Mouse (Mus musculus) MEL (cell line): ENCODE results near the gene Gm10447. TPM values are rescaled to one million over a fixed set of nuclear protein-coding genes. Genes with fewer than 3 reads are reported as not detected.

Experiments used
- DNase-seq: peaks from one replicate; pipeline ENCODE4 v3.0.0; 2011; ENCODE audit warnings: low read depth, low spot score
- H3K27ac ChIP-seq: 2 replicates; pipeline ENCODE4 v1.5.1; 2012; ENCODE audit warnings: low read depth, mild to moderate bottlenecking, control low read depth, low read length, moderate library complexity; ENCODE audit not compliant: control insufficient read depth
- H3K27me3 ChIP-seq, 2 experiments: fragments of 150-350 bp in 1 of 2; sonication (generic) in 1 of 2; 2 replicates each; pipeline ENCODE4 v1.6.1; 2012; ENCODE audit warnings: low read length in 2 of 2, mild to moderate bottlenecking in 2 of 2, improper control_type of control experiment in 1 of 2, moderate library complexity in 1 of 2; ENCODE audit not compliant: insufficient read depth in 2 of 2, control insufficient read depth in 1 of 2
- H3K36me3 ChIP-seq, 2 experiments: 2 replicates each; pipeline ENCODE4 v1.6.1; 2012 to 2014; ENCODE audit warnings: low read length in 2 of 2, improper control_type of control experiment in 1 of 2, inconsistent platforms in 1 of 2, mild to moderate bottlenecking in 1 of 2; ENCODE audit not compliant: insufficient read depth in 2 of 2, control insufficient read depth in 1 of 2
- H3K4me1 ChIP-seq, 2 experiments: fragments of 150-350 bp in 1 of 2; sonication (generic) in 1 of 2; 2 replicates each; pipeline ENCODE4 v1.6.1; 2012; ENCODE audit warnings: low read length in 2 of 2, improper control_type of control experiment in 1 of 2, mild to moderate bottlenecking in 1 of 2; ENCODE audit not compliant: insufficient read depth in 2 of 2, control insufficient read depth in 1 of 2
- H3K4me3 ChIP-seq, 2 experiments: fragments of 150-350 bp in 1 of 2; sonication (generic) in 1 of 2; 2 replicates each; pipeline ENCODE4 v1.5.1; 2012; ENCODE audit warnings: low read depth in 2 of 2, low read length in 2 of 2, mild to moderate bottlenecking in 2 of 2, moderate library complexity in 2 of 2, control low read depth in 1 of 2, improper control_type of control experiment in 1 of 2; ENCODE audit not compliant: control insufficient read depth in 1 of 2, insufficient read depth in 1 of 2
- H3K79me2 ChIP-seq: 2 replicates; pipeline ENCODE4 v1.6.1; 2012; ENCODE audit warnings: mild to moderate bottlenecking, low read length, moderate library complexity; ENCODE audit not compliant: control insufficient read depth, poor library complexity, insufficient read depth
- H3K9ac ChIP-seq: 2 replicates; pipeline ENCODE4 v1.6.1; 2012; ENCODE audit warnings: low read depth, mild to moderate bottlenecking, control low read depth, low read length, moderate library complexity; ENCODE audit not compliant: control insufficient read depth, poor library complexity, severe bottlenecking
- H3K9me3 ChIP-seq: fragments of 150-350 bp; sonication (generic); replicated peaks from 2 replicates; pipeline ENCODE4 v1.6.1; 2012; ENCODE audit warnings: mild to moderate bottlenecking, low read length, improper control_type of control experiment, moderate library complexity; ENCODE audit not compliant: insufficient read depth
- CHD2 ChIP-seq: IDR thresholded peaks from 2 replicates; pipeline ENCODE4 v1.6.1; 2011; ENCODE audit warnings: low read length, improper control_type of control experiment
- E2F4 ChIP-seq: IDR thresholded peaks from 2 replicates; pipeline ENCODE4 v1.6.1; 2011; ENCODE audit warnings: low read depth, low read length, improper control_type of control experiment, borderline replicate concordance
- ELF1 ChIP-seq: IDR thresholded peaks from 2 replicates; pipeline ENCODE4 v1.6.1; 2014; ENCODE audit warnings: low read depth, mild to moderate bottlenecking, inconsistent platforms, low read length, improper control_type of control experiment, moderate library complexity
- EP300 ChIP-seq, 2 experiments: IDR thresholded peaks; 2 replicates each; pipeline ENCODE4 v1.6.1; 2011; ENCODE audit warnings: improper control_type of control experiment in 2 of 2, low read length in 2 of 2, low read depth in 1 of 2, mild to moderate bottlenecking in 1 of 2
- GABPA ChIP-seq: IDR thresholded peaks from 2 replicates; pipeline ENCODE4 v1.6.1; 2012; ENCODE audit warnings: low read depth, mild to moderate bottlenecking, inconsistent platforms, low read length, improper control_type of control experiment, moderate library complexity
- GATA1 ChIP-seq: IDR thresholded peaks from 2 replicates; pipeline ENCODE4 v1.6.1; 2011; ENCODE audit warnings: low read depth, low read length, improper control_type of control experiment
- KAT2A ChIP-seq: conservative IDR thresholded peaks from 2 replicates; pipeline ENCODE4 v1.6.1; 2012; ENCODE audit warnings: low read depth, low read length, improper control_type of control experiment, inconsistent platforms
- MAX ChIP-seq: IDR thresholded peaks from 2 replicates; pipeline ENCODE4 v1.6.1; 2011; ENCODE audit warnings: low read length, improper control_type of control experiment
- MXI1 ChIP-seq: IDR thresholded peaks from 2 replicates; pipeline ENCODE4 v1.6.1; 2011; ENCODE audit warnings: mild to moderate bottlenecking, low read depth, low read length, improper control_type of control experiment
- NELFE ChIP-seq: IDR thresholded peaks from 2 replicates; pipeline ENCODE4 v1.6.1; 2011; ENCODE audit warnings: low read depth, low read length, improper control_type of control experiment
- POLR2A ChIP-seq, 2 experiments: IDR thresholded peaks; 2 replicates each; pipeline ENCODE4 v1.6.1; 2011 to 2012; ENCODE audit warnings: low read length in 2 of 2, mild to moderate bottlenecking in 2 of 2, control low read depth in 1 of 2, improper control_type of control experiment in 1 of 2, low read depth in 1 of 2, moderate library complexity in 1 of 2; ENCODE audit not compliant: control insufficient read depth in 1 of 2, insufficient read depth in 1 of 2, poor library complexity in 1 of 2
- SMC3 ChIP-seq: IDR thresholded peaks from 2 replicates; pipeline ENCODE4 v1.6.1; 2011; ENCODE audit warnings: low read depth, low read length, improper control_type of control experiment
- TBP ChIP-seq: IDR thresholded peaks from 2 replicates; pipeline ENCODE4 v1.8.0; 2011; ENCODE audit warnings: low read depth, low read length, improper control_type of control experiment
- TCF12 ChIP-seq: IDR thresholded peaks from 2 replicates; pipeline ENCODE4 v1.6.1; 2014; ENCODE audit warnings: low read depth, mild to moderate bottlenecking, inconsistent platforms, low read length, improper control_type of control experiment, moderate library complexity
- USF1 ChIP-seq: IDR thresholded peaks from 2 replicates; pipeline ENCODE4 v1.6.1; 2014; ENCODE audit warnings: low read depth, mild to moderate bottlenecking, inconsistent platforms, low read length, improper control_type of control experiment, moderate library complexity
- USF2 ChIP-seq, 2 experiments: IDR thresholded peaks; 2 replicates each; pipeline ENCODE4 v1.6.1; 2011 to 2012; ENCODE audit warnings: improper control_type of control experiment in 2 of 2, low read length in 2 of 2, borderline replicate concordance in 1 of 2, inconsistent platforms in 1 of 2, low read depth in 1 of 2, mild to moderate bottlenecking in 1 of 2; ENCODE audit not compliant: insufficient read depth in 1 of 2
- ZC3H11A ChIP-seq: IDR thresholded peaks from 2 replicates; pipeline ENCODE4 v1.6.1; 2012; ENCODE audit warnings: low read depth, mild to moderate bottlenecking, inconsistent platforms, low read length, improper control_type of control experiment
- polyA plus RNA-seq, 2 experiments: library from polyadenylated mRNA; stranded (reverse) in 1 of 2; unstranded in 1 of 2; fragments of >175 nt in 1 of 2; fragments of >200 nt in 1 of 2; gene quantifications; 2 replicates each; pipeline versions ENCODE4 v1.2.1 to v1.2.4; 2012; ENCODE audit warnings: low replicate concordance in 2 of 2, low read depth in 1 of 2; ENCODE audit not compliant: insufficient read length in 2 of 2, insufficient read depth in 1 of 2, missing spikeins in 1 of 2
- total RNA-seq: library from RNA; depleted of rRNA; stranded (reverse); fragments of 300-350 nt; gene quantifications from 2 replicates; pipeline ENCODE4 v1.2.3, GENCODE M21; 2012

Gm10447 gene
- total and polyA plus RNA-seq, 3 experiments = not detected

- Histone ChIP-seq H3K9ac (no peak overlapping the region), H3K27ac (no peak overlapping the region), H3K4me1 (peaks cover 0 to 7% of the 10 kb centered on the region in 2 experiments; a peak in 2 of 4 replicates), H3K27me3 (peaks cover 20 to 22% of the 10 kb centered on the region in 2 experiments), H3K79me2 (no peaks in the 10 kb centered on the region), H3K9me3 (no peaks in the 10 kb centered on the region), H3K4me3 (no peak overlapping the region), H3K36me3 (peaks cover 0 to 3% of the 10 kb centered on the region in 2 experiments; a peak in 2 of 4 replicates)
- DNase-seq = no peak
- TF ChIP-seq USF2 (IDR thresholded peaks at IDR 0.05; ENCODE audit: borderline replicate concordance in 1 of 2, insufficient read depth in 1 of 2, low read depth in 1 of 2, low read length in 2 of 2) (no peak), KAT2A (no peak), POLR2A (IDR thresholded peaks at IDR 0.05; ENCODE audit: control insufficient read depth in 1 of 2, insufficient read depth in 1 of 2, low read depth in 1 of 2, low read length in 2 of 2, poor library complexity in 1 of 2) (no peak), GATA1 (no peak), SMC3 (no peak)
Observed at GRCm38 (mm10) chr11:53447996-53448395, 8.9 kb downstream of the Gm10447 start.

GRCm38 (mm10) chr11:53446183-53446582 is 10.7 kb downstream of the Gm10447 start:
- Histone ChIP-seq H3K79me2 (no peaks in the 10 kb centered on the region), H3K27ac (no peak overlapping the region), H3K9ac (no peak overlapping the region), H3K9me3 (no peaks in the 10 kb centered on the region), H3K4me3 (no peak overlapping the region), H3K4me1 (peaks cover 0 to 13% of the 10 kb centered on the region in 2 experiments; a peak in 2 of 4 replicates), H3K27me3 (peaks cover 9 to 14% of the 10 kb centered on the region in 2 experiments), H3K36me3 (peaks cover 0 to 5% of the 10 kb centered on the region in 2 experiments; a peak in 2 of 4 replicates)
- no peak for TF ChIP-seq E2F4
- TF ChIP-seq KAT2A = no peak
- no peak for TF ChIP-seq NELFE
- TF ChIP-seq ELF1 = no peak
- no peak for TF ChIP-seq MAX
- TF ChIP-seq MXI1 = no peak
- no peak for DNase-seq

GRCm38 (mm10) chr11:53445562-53445961 is 11.3 kb downstream of the Gm10447 start:
- no peak for DNase-seq
- TF ChIP-seq ZC3H11A (no peak), TCF12 (no peak), USF1 (no peak), EP300 (IDR thresholded peaks at IDR 0.05; ENCODE audit: low read depth in 1 of 2, low read length in 2 of 2) (no peak), TBP (no peak), CHD2 (no peak), NELFE (no peak), GABPA (no peak)
- H3K79me2 ChIP-seq = no peaks in the 10 kb centered on the region
- peaks cover 0 to 7% of the 10 kb centered on the region in 2 experiments; a peak in 2 of 4 replicates for H3K36me3 ChIP-seq
- H3K9ac ChIP-seq = no peak overlapping the region
- H3K9me3 ChIP-seq = no peaks in the 10 kb centered on the region
- H3K27ac ChIP-seq = no peak overlapping the region
- no peak overlapping the region for H3K4me3 ChIP-seq
- peaks cover 5 to 8% of the 10 kb centered on the region in 2 experiments for H3K27me3 ChIP-seq
- H3K4me1 ChIP-seq = peaks cover 0 to 16% of the 10 kb centered on the region in 2 experiments; a peak in 2 of 4 replicates
